Mouse (Mus musculus) hindbrain, embryonic 16.5 days (tissue): Measurements from ENCODE around the gene Gm4981. TPM values are rescaled to one million over a fixed set of nuclear protein-coding genes. Genes with fewer than 3 reads are reported as not detected.
"Not testable (repeated sequence)": the region's sequence is repeated elsewhere in the genome, so short reads cannot be mapped to it uniquely, and the experiment has no call there.

Source experiments
- ATAC-seq: fragments of 200-750 bp; cut with Nextera tagmentation; 2 replicates; pipeline ENCODE4 v1.8.0; 2017; ENCODE audit warnings: moderate TSS enrichment, moderate library complexity
- H3K27ac ChIP-seq: fragments of 300-500 bp; sonication (generic); 2 replicates; pipeline ENCODE4 v1.5.1; 2014; ENCODE audit warnings: low read depth, mild to moderate bottlenecking, control low read depth, low read length, moderate library complexity
- H3K27me3 ChIP-seq: fragments of 300-500 bp; sonication (generic); replicated peaks from 2 replicates; pipeline ENCODE4 v1.6.1; 2014; ENCODE audit warnings: low read length; ENCODE audit not compliant: control insufficient read depth, insufficient read depth
- H3K36me3 ChIP-seq: fragments of 300-500 bp; sonication (generic); 2 replicates; pipeline ENCODE4 v1.6.1; 2014; ENCODE audit warnings: mild to moderate bottlenecking, low read length, moderate library complexity, mixed read lengths; ENCODE audit not compliant: control insufficient read depth, insufficient read depth
- H3K4me1 ChIP-seq: fragments of 300-500 bp; sonication (generic); 2 replicates; pipeline ENCODE4 v1.6.1; 2014; ENCODE audit warnings: low read depth, low read length; ENCODE audit not compliant: control insufficient read depth, insufficient read depth
- H3K4me2 ChIP-seq: fragments of 300-500 bp; sonication (generic); 2 replicates; pipeline ENCODE4 v1.6.1; 2014; ENCODE audit warnings: mild to moderate bottlenecking, low read length, control low read depth, moderate library complexity
- H3K4me3 ChIP-seq: fragments of 300-500 bp; sonication (generic); 2 replicates; pipeline ENCODE4 v1.5.1; 2014; ENCODE audit warnings: mild to moderate bottlenecking, low read length, control low read depth, moderate library complexity
- H3K9ac ChIP-seq: fragments of 300-500 bp; sonication (generic); 2 replicates; pipeline ENCODE4 v1.6.1; 2014; ENCODE audit warnings: low read depth, mild to moderate bottlenecking, control low read depth, low read length, moderate library complexity
- H3K9me3 ChIP-seq: fragments of 300-500 bp; sonication (generic); 2 replicates; pipeline ENCODE4 v1.6.1; 2014; ENCODE audit warnings: mild to moderate bottlenecking, low read length, moderate library complexity; ENCODE audit not compliant: control insufficient read depth
- WGBS: fragments of 180-500 bp; shearing (Covaris S2); extraction: QIAGEN DNeasy Blood & Tissue Kit; methylation state at CpG from one replicate; pipeline ENCODE4 v1.1.7; 2014; 5-methylcytosine and 5-hydroxymethylcytosine counted together
- polyA plus RNA-seq: library from polyadenylated mRNA; unstranded; fragments of >200 nt; fragmentation: Nextera tagmentation; extraction: Ambion mirVana; gene quantifications from 2 replicates; pipeline ENCODE4 v1.2.1, GENCODE M21; 2015

Gene Gm4981
- polyA plus RNA-seq = not detected in 2 replicates

DNA sequence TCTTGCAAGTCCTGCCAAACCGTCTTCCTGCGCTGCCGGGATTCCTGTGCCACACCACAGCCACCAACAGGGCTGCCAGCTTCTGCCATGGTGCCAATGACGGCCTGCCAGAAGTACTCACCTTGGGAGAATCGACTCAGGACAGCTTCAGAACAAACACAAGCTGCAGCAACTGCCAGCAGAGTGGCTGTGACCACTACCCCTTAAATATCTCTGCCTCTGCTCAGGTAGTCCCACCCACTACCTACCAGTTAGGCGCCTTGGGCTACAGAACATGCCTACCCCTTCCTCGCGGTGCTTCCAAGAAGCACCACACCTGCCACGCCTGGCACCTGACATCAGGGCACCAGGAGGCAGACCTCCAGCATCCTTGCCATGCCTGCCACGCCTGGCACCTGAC lies at the start of gene Gm4981:
TSS of gene Gm4981 (minus strand) at position 89 of the 400 bp plus-strand sequence.
- WGBS = 88% methylated on average over 10 of the region's 10 CpGs
- Histone ChIP-seq H3K4me3 (no peak within 1 kb of the TSS), H3K4me1 (no peaks in the 10 kb centered on the region), H3K9me3 (peaks cover 13% of the 10 kb centered on the region), H3K27me3 (no peaks in the 10 kb centered on the region), H3K4me2 (no peak within 1 kb of the TSS), H3K36me3 (no peaks in the 10 kb centered on the region), H3K27ac (no peak within 1 kb of the TSS), H3K9ac (no peak within 1 kb of the TSS)
- ATAC-seq = no peak

DNA sequence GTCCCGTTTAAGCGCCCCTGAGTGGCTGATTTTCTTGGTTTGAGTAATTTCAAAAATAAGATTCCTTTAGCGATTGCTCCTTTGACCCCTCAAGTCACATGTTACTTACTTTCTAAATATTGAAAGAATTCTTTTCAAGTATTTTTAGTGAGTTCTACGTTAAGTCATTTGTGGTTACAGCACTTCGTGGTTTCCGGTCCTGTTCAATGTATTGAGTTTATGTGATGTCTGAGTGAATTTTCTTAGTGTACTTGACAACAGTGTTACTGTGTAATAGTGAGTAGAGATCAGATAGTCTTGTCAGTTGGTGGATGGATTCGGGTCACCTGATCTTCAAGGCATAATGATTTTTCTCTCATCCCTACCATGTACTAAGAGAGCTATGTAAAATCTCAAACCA lies 45.7 kb upstream of the Gm4981 start:
- no peaks in the 10 kb centered on the region for H3K9me3 ChIP-seq
- H3K4me2 ChIP-seq = no peak overlapping the region
- H3K27me3 ChIP-seq = no peaks in the 10 kb centered on the region
- H3K4me1 ChIP-seq = no peaks in the 10 kb centered on the region
- H3K27ac ChIP-seq = no peak overlapping the region
- no peak for ATAC-seq
- WGBS = 95% methylated on average over 7 of the region's 7 CpGs
- no peak overlapping the region for H3K4me3 ChIP-seq
- peaks cover 22% of the 10 kb centered on the region for H3K36me3 ChIP-seq
- H3K9ac ChIP-seq = no peak overlapping the region

DNA sequence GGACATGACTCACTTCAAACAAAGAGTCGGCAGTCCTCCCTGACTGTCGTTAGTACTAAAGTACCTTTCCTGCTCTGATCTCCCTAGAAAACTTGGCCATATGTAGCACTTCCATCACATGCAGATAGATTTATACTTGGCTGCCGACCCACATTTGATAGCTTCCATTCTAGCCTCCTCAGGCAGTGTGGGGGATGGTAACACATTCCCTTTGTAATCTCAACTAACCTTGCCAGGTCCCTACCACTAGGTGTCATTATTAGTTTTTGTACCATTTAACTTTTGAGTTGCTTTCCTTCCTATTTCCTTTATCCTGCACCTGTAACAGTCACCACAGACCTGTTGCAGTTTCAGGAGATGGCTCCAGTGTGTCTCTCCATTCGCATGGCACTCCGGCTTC lies 22.0 kb upstream of the Gm4981 start:
- Histone ChIP-seq H3K4me2 (no peak overlapping the region), H3K4me1 (peaks cover 10% of the 10 kb centered on the region), H3K4me3 (no peak overlapping the region), H3K9me3 (no peaks in the 10 kb centered on the region), H3K9ac (no peak overlapping the region), H3K27me3 (no peaks in the 10 kb centered on the region), H3K27ac (no peak overlapping the region), H3K36me3 (peaks cover 17% of the 10 kb centered on the region)
- WGBS = 80% methylated on average over 5 of the region's 5 CpGs
- ATAC-seq = no peak

GRCm38 (mm10) chr10:58255954-58256353 lies 19.5 kb upstream of the Gm4981 start:
- Histone ChIP-seq H3K36me3 (peaks cover 9% of the 10 kb centered on the region), H3K4me1 (peaks cover 10% of the 10 kb centered on the region), H3K4me2 (peak overlapping the region; percentile 75), H3K4me3 (peak overlapping the region; percentile 95), H3K9me3 (no peaks in the 10 kb centered on the region), H3K27ac (no peak overlapping the region), H3K9ac (peak overlapping the region; percentile 90), H3K27me3 (no peaks in the 10 kb centered on the region)
- ATAC-seq = no peak
- WGBS = 11% methylated on average over 4 of the region's 4 CpGs

DNA sequence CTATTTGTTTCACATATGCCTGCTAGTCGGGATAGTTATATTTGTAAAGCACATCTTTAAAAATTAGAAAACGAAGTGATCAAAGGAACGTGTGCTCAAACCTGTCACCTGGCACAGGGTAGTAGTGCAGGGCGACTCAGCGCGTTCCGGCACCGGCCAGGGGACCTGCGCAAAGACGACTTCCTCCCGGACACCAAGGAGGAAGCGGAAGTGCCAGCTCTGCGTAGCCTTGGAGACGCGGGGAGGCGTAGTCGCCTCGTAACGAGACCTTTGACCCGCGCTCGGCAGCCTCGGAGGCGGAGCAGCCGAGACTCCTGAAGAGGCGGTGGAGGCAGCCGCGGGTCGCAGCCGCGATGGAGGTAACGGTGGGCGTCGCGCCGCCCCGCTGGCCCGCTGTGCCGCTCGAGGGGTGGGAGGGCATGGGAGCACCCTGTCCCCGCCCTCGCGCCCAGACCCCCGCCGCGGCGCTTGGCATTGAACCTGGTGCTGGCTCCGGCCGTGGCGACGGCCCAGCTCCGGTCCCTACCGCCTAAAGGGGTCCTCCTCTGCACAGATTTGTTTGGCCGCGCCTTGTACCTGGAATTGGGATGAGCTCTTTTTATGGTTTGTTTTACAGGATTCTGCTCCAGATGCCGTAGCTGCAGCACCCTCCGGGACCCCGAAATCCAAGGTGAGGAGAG lies 18.9 kb upstream of the Gm4981 start, which contains the start of gene Gcc2:
TSS of gene Gcc2 (plus strand) at position 285 of the 680 bp plus-strand sequence.
- peak; percentile 100 for ATAC-seq
- peak within 1 kb of the TSS; percentile 90 for H3K9ac ChIP-seq
- H3K4me2 ChIP-seq = peak within 1 kb of the TSS; percentile 75
- under 1% methylated on average over 37 of the region's 58 CpGs for WGBS
- no peaks in the 10 kb centered on the region for H3K9me3 ChIP-seq
- H3K27me3 ChIP-seq = no peaks in the 10 kb centered on the region
- H3K36me3 ChIP-seq = peaks cover 7% of the 10 kb centered on the region
- H3K4me3 ChIP-seq = peak within 1 kb of the TSS; percentile 95
- peaks cover 10% of the 10 kb centered on the region for H3K4me1 ChIP-seq
- H3K27ac ChIP-seq = peak within 1 kb of the TSS; percentile 86

GRCm38 (mm10) chr10:58254635-58255175 lies 18.2 kb upstream of the Gm4981 start:
- Histone ChIP-seq H3K36me3 (peaks cover 7% of the 10 kb centered on the region), H3K4me2 (peak overlapping the region; percentile 75), H3K4me1 (peaks cover 10% of the 10 kb centered on the region), H3K27ac (peak overlapping the region; percentile 17; the same call in 1 of the 2 replicates), H3K27me3 (no peaks in the 10 kb centered on the region), H3K4me3 (peak overlapping the region; percentile 95), H3K9ac (peak overlapping the region; percentile 56), H3K9me3 (no peaks in the 10 kb centered on the region)
- ATAC-seq = peak; percentile 27
- WGBS = 26% methylated on average over 6 of the region's 6 CpGs

GRCm38 (mm10) chr10:58249535-58249934 lies 13.0 kb upstream of the Gm4981 start:
- Histone ChIP-seq H3K27ac (no peak overlapping the region), H3K36me3 (no peaks in the 10 kb centered on the region), H3K27me3 (no peaks in the 10 kb centered on the region), H3K4me2 (no peak overlapping the region), H3K4me3 (no peak overlapping the region), H3K9ac (no peak overlapping the region), H3K4me1 (peaks cover 1% of the 10 kb centered on the region), H3K9me3 (no peaks in the 10 kb centered on the region)
- ATAC-seq = no peak
- 33% methylated on average over 1 of the region's 1 CpGs for WGBS

- not testable (repeated sequence) for H3K4me2 ChIP-seq, H3K9me3 ChIP-seq, H3K27me3 ChIP-seq, H3K4me1 ChIP-seq, H3K36me3 ChIP-seq, H3K9ac ChIP-seq, H3K27ac ChIP-seq, H3K4me3 ChIP-seq
- 90% methylated on average over 8 of the region's 8 CpGs for WGBS
- ATAC-seq = peak; percentile 78
Observed at GRCm38 (mm10) chr10:58238984-58239740, 2.7 kb upstream of the Gm4981 start.

- not testable (repeated sequence) for H3K4me3 ChIP-seq, H3K27me3 ChIP-seq, H3K36me3 ChIP-seq, H3K27ac ChIP-seq, H3K4me1 ChIP-seq, H3K9ac ChIP-seq, ATAC-seq, H3K4me2 ChIP-seq
- 88% methylated on average over 4 of the region's 4 CpGs for WGBS
- H3K9me3 ChIP-seq = peaks cover 18% of the 10 kb centered on the region
Observed at GRCm38 (mm10) chr10:58234985-58235384, 1.5 kb downstream of the Gm4981 start.
